Mouse (Mus musculus): ENCODE data around the gene Pi4kb. TPM values are rescaled to one million over a fixed set of nuclear protein-coding genes. Genes with fewer than 3 reads are reported as not detected.

The Pi4kb gene
- polyA plus RNA-seq, 1 experiment from 2014 or later, result 13.1 TPM

DNA sequence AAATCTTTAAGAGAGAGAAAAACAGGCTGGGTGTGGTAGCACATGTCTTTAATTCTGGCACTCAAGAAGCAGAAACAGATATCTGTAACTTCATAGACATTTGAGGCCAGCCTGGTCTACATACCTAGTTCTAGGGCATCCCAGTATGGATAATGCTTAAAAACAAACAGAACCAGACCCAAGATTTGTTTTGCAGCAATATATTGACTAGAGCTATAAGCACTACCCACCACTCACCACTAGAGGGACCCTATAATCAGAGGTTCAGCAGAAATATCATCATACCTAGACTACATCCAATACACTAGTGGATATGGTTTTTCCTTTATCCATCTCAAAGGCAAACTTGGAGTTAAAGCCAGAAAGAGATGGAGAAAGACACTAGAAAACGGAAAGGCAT lies 78.4 kb downstream of the Pi4kb start:
- no peak overlapping the region for H3K9ac ChIP-seq
- H3K4me1 ChIP-seq, result peaks cover 55% of the 10 kb centered on the region
- H3K27ac ChIP-seq, result no peak overlapping the region
- ATAC-seq, result no peak
- WGBS (ENCODE audit: insufficient replicate concordance), result 23% methylated on average over 1 of the region's 1 CpGs
- peaks cover 12% of the 10 kb centered on the region for H3K36me3 ChIP-seq
- 0 out of 2 replicates have a peak, but pooled peaks cover 3% of the 10 kb centered on the region for H3K27me3 ChIP-seq (replicated peaks)
- no peak overlapping the region for H3K4me3 ChIP-seq
- no peaks in the 10 kb centered on the region for H3K9me3 ChIP-seq (replicated peaks)
- no peak overlapping the region for H3K4me2 ChIP-seq

GRCm38 (mm10) chr3:95053701-95054100 lies 79.2 kb downstream of the Pi4kb start:
- no peak overlapping the region for H3K27ac ChIP-seq
- WGBS (ENCODE audit: insufficient replicate concordance), result 33% methylated on average over 3 of the region's 3 CpGs

DNA sequence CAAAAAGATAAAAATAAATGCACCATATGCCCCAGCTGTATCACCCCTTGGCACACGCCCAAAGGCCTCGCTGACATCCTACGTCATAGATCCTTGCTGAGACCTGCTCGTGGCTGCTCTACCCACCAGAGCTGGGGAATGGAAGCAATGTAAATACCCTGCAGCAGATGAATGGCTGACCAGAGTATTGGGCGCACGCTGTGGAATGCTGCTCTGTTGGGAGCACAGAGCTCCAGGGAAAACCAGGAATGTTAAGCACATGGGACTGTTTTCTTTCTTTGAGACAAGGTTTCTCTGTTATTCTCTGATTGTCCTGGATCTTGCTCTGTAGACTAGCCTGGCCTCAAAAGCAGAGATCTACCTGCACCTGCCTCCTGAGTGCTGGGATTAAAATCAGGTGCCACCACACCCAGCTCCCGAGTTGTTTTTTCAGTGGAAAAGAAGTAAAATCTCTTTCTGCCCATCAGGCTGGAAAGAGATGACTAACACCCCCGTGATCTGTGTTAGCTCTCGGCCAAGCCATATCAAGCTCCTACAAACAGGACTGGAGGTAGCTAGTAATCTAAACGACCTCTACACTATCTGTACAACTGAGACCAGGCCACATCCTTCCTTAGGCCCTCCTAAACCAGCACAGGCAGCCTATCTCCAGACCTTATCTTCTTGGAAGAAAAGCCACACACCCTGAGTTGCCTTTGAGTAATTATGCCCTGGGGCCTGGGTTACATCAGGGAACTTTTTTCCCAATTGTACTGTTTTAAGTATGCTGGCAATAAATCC lies 80.1 kb downstream of the Pi4kb start:
- 12% methylated on average over 10 of the region's 10 CpGs for WGBS (ENCODE audit: insufficient replicate concordance)
- H3K27ac ChIP-seq, result peak overlapping the region; percentile 71
- 0 out of 2 replicates have a peak overlapping the region, but pooled peaks have one; percentile 6 for H3K4me3 ChIP-seq
- peaks cover 28% of the 10 kb centered on the region for H3K36me3 ChIP-seq
- H3K27me3 ChIP-seq (replicated peaks), result no peaks in the 10 kb centered on the region
- ATAC-seq, result peak; percentile 92
- no peaks in the 10 kb centered on the region for H3K9me3 ChIP-seq (replicated peaks)
- H3K4me2 ChIP-seq, result peak overlapping the region; percentile 48
- peaks cover 51% of the 10 kb centered on the region for H3K4me1 ChIP-seq
- H3K9ac ChIP-seq, result peak overlapping the region; percentile 54

More at GRCm38 (mm10) chr3:95053701-95054100, 79.2 kb downstream of the Pi4kb start:
- Histone ChIP-seq H3K4me3 (no peak overlapping the region), H3K9ac (no peak overlapping the region), H3K36me3 (peaks cover 19% of the 10 kb centered on the region), H3K4me2 (no peak overlapping the region), H3K4me1 (peaks cover 51% of the 10 kb centered on the region), H3K27me3 (replicated peaks) (0 out of 2 replicates have a peak, but pooled peaks cover 3% of the 10 kb centered on the region), H3K9me3 (replicated peaks) (no peaks in the 10 kb centered on the region)
- no peak; the same call in 1 of the 2 replicates for ATAC-seq

- Histone ChIP-seq H3K4me1 (peaks cover 44% of the 10 kb centered on the region), H3K4me2 (no peak overlapping the region), H3K27ac (peak overlapping the region; percentile 27; the same call in 1 of the 2 replicates), H3K9me3 (replicated peaks) (no peaks in the 10 kb centered on the region), H3K36me3 (peaks cover 44% of the 10 kb centered on the region), H3K4me3 (no peak overlapping the region), H3K27me3 (replicated peaks) (no peaks in the 10 kb centered on the region), H3K9ac (no peak overlapping the region)
- WGBS (ENCODE audit: insufficient replicate concordance), result 62% methylated on average over 7 of the region's 7 CpGs
- no peak for ATAC-seq
These were observed 81.7 kb downstream of the Pi4kb start for GRCm38 (mm10) chr3:95056275-95056674.

Small RNA genes lying within 50 kb of the gene (microRNA-seq; reads per million reads assigned to microRNA genes)
- 1.4 reads per million for gene Mir7013

Other genes with a start within 250 kb of the Pi4kb start
- 8.7 and 9.2 TPM in 2 replicates for gene Cgn, start 188.2 kb upstream of the Pi4kb start, polyA plus RNA-seq (2016; fragmentation: Nextera tagmentation; extraction: Ambion mirVana)
- gene Pogz, start 137.2 kb upstream of the Pi4kb start, polyA plus RNA-seq (2016; fragmentation: Nextera tagmentation; extraction: Ambion mirVana), result 5.2 and 5.3 TPM in 2 replicates
- gene Psmb4, start 87.8 kb upstream of the Pi4kb start, polyA plus RNA-seq (2016; fragmentation: Nextera tagmentation; extraction: Ambion mirVana), result 207 and 214 TPM in 2 replicates
- 53.9 and 54.0 TPM in 2 replicates for gene Selenbp1, start 41.7 kb upstream of the Pi4kb start, polyA plus RNA-seq (2016; fragmentation: Nextera tagmentation; extraction: Ambion mirVana)
- gene Rfx5, start 20.7 kb upstream of the Pi4kb start, polyA plus RNA-seq (2016; fragmentation: Nextera tagmentation; extraction: Ambion mirVana), result 2.6 and 3.6 TPM in 2 replicates
- 12.6 and 14.4 TPM in 2 replicates for gene Zfp687, start 40.7 kb downstream of the Pi4kb start, polyA plus RNA-seq (2016; fragmentation: Nextera tagmentation; extraction: Ambion mirVana)
- gene Psmd4, start 67.9 kb downstream of the Pi4kb start, polyA plus RNA-seq (2016; fragmentation: Nextera tagmentation; extraction: Ambion mirVana), result 216 and 229 TPM in 2 replicates
- 11.3 and 11.5 TPM in 2 replicates for gene Pip5k1a, start 132.2 kb downstream of the Pi4kb start, polyA plus RNA-seq (2016; fragmentation: Nextera tagmentation; extraction: Ambion mirVana)
- 53.7 and 56.2 TPM in 2 replicates for gene Vps72, start 136.3 kb downstream of the Pi4kb start, polyA plus RNA-seq (2016; fragmentation: Nextera tagmentation; extraction: Ambion mirVana)
- 0.19 and 0.51 TPM in 2 replicates for gene Tmod4, start 149.7 kb downstream of the Pi4kb start, polyA plus RNA-seq (2016; fragmentation: Nextera tagmentation; extraction: Ambion mirVana)
- gene Scnm1, start 159.3 kb downstream of the Pi4kb start, polyA plus RNA-seq (2016; fragmentation: Nextera tagmentation; extraction: Ambion mirVana), result 38.2 and 39.7 TPM in 2 replicates
- 7.9 and 8.6 TPM in 2 replicates for gene Lysmd1, start 159.4 kb downstream of the Pi4kb start, polyA plus RNA-seq (2016; fragmentation: Nextera tagmentation; extraction: Ambion mirVana)
- 5.1 and 5.3 TPM in 2 replicates for gene Tnfaip8l2, start 167.6 kb downstream of the Pi4kb start, polyA plus RNA-seq (2016; fragmentation: Nextera tagmentation; extraction: Ambion mirVana)
- 1.9 and 2.1 TPM in 2 replicates for gene Sema6c, start 185.7 kb downstream of the Pi4kb start, polyA plus RNA-seq (2016; fragmentation: Nextera tagmentation; extraction: Ambion mirVana)
- 11.0 and 11.4 TPM in 2 replicates for gene Gabpb2, start 243.2 kb downstream of the Pi4kb start, polyA plus RNA-seq (2016; fragmentation: Nextera tagmentation; extraction: Ambion mirVana)

Data from liver, embryonic 12.5 days (tissue).